Comparison of ENCODE assay signal across 7 mouse cellular contexts in genomic region chr5:90891464-90891813, GRCm38 (mm10). TPM values are rescaled to one million over a fixed set of nuclear protein-coding genes. Genes with fewer than 3 reads are reported as not detected.
DNase-seq lines count a peak whose midpoint lies in the region; ATAC-seq and TF ChIP-seq lines count a peak whose summit lies in the region.

No protein-coding gene starts in this region.

- no peak for TF ChIP-seq POLR2A in lung, adult 2 months (IDR thresholded peaks at IDR 0.05; ENCODE audit: borderline replicate concordance, extremely low read depth, low read depth, low read length)
- no peak for TF ChIP-seq POLR2A in olfactory bulb, adult 2 months (IDR thresholded peaks at IDR 0.05; ENCODE audit: insufficient read depth, low read depth, low read length)

- H3K4me2 ChIP-seq in forebrain, embryonic 12.5 days, result peak overlapping the region; percentile 86
- H3K4me2 ChIP-seq in limb, embryonic 11.5 days (ENCODE audit: low read depth, severe bottlenecking), result peak overlapping the region; percentile 70

- peak overlapping the region; percentile 47 for H3K9ac ChIP-seq in forebrain, embryonic 12.5 days
- H3K9ac ChIP-seq in limb, embryonic 11.5 days (ENCODE audit: low read length), result peak overlapping the region; percentile 51

- no peaks in the 10 kb centered on the region for H3K4me1 ChIP-seq in lung, adult 2 months (ENCODE audit: control insufficient read depth, insufficient read depth, low read length)
- H3K4me1 ChIP-seq in forebrain, embryonic 12.5 days, result peaks cover 5% of the 10 kb centered on the region
- H3K4me1 ChIP-seq in limb, embryonic 11.5 days (ENCODE audit: control insufficient read depth, insufficient read depth, low read length), result no peaks in the 10 kb centered on the region
- H3K4me1 ChIP-seq in olfactory bulb, adult 2 months (ENCODE audit: control insufficient read depth, insufficient read depth, low read length), result peaks cover 9% of the 10 kb centered on the region

- peak; percentile 42 for ATAC-seq in forebrain, embryonic 12.5 days (ENCODE audit: low FRiP score)
- ATAC-seq in limb, embryonic 11.5 days (ENCODE audit: insufficient number of reproducible peaks, low FRiP score, low TSS enrichment, low read depth), result no peak

- 28% methylated on average over 10 of the region's 10 CpGs for WGBS in lung, adult 2 months
- 24% methylated on average over 10 of the region's 10 CpGs for WGBS in forebrain, embryonic 12.5 days
- WGBS in limb, embryonic 11.5 days, result 33% methylated on average over 10 of the region's 10 CpGs
- WGBS in olfactory bulb, adult 2 months, result 26% methylated on average over 10 of the region's 10 CpGs

- no peak for DNase-seq in lung, adult 2 months
- no peak for DNase-seq in lung, postnatal 4 days
- DNase-seq in limb, embryonic 11.5 days (ENCODE audit: low spot score), result no peak
- DNase-seq in layer of hippocampus, postnatal 10 days (ENCODE audit: low spot score in 2 of 2), result no peak
- no peak for DNase-seq in ovary, postnatal 36 days (ENCODE audit: low spot score)

- peak overlapping the region; percentile 67 for H3K4me3 ChIP-seq in lung, adult 2 months (replicated peaks; ENCODE audit: extremely low read depth, low read depth, low read length)
- H3K4me3 ChIP-seq in forebrain, embryonic 12.5 days (replicated peaks), result peak overlapping the region; percentile 47
- peak overlapping the region; percentile 38 for H3K4me3 ChIP-seq in limb, embryonic 11.5 days (ENCODE audit: low read depth, low read length)
- peak overlapping the region; percentile 35 for H3K4me3 ChIP-seq in olfactory bulb, adult 2 months (ENCODE audit: insufficient read depth, low read depth, low read length)

- no peak for TF ChIP-seq CTCF in lung, adult 2 months (IDR thresholded peaks at IDR 0.05; ENCODE audit: insufficient read depth, low read length)
- no peak for TF ChIP-seq CTCF in olfactory bulb, adult 2 months (IDR thresholded peaks at IDR 0.05; ENCODE audit: insufficient read depth, low read depth, low read length)

- H3K9me3 ChIP-seq in forebrain, embryonic 12.5 days, result no peaks in the 10 kb centered on the region
- H3K9me3 ChIP-seq in limb, embryonic 11.5 days (ENCODE audit: control insufficient read depth, low read length), result no peaks in the 10 kb centered on the region

- no peak overlapping the region for H3K27ac ChIP-seq in forebrain, embryonic 12.5 days
- H3K27ac ChIP-seq in limb, embryonic 11.5 days (replicated peaks; ENCODE audit: low read depth, low read length), result no peak overlapping the region
- no peak overlapping the region for H3K27ac ChIP-seq in olfactory bulb, adult 2 months (ENCODE audit: insufficient read depth, low read depth, low read length)

- H3K36me3 ChIP-seq in forebrain, embryonic 12.5 days (replicated peaks), result no peaks in the 10 kb centered on the region
- no peaks in the 10 kb centered on the region for H3K36me3 ChIP-seq in limb, embryonic 11.5 days (ENCODE audit: control insufficient read depth, insufficient read depth, low read length)

- 0 out of 2 replicates have a peak, but pooled peaks cover 6% of the 10 kb centered on the region for H3K27me3 ChIP-seq in forebrain, embryonic 12.5 days
- no peaks in the 10 kb centered on the region for H3K27me3 ChIP-seq in limb, embryonic 11.5 days (ENCODE audit: control insufficient read depth, insufficient read depth, low read length)

RNA-seq across cellular contexts. Expression of gene Cxcl1, which starts 0.4 kb away (rescaled TPM):
- polyA plus RNA-seq in lung, adult 2 months (2012; rRNA removed), result 1.9 and 2.5 TPM in 2 replicates
- not detected in 2 replicates for polyA plus RNA-seq in forebrain, embryonic 12.5 days (2016; fragmentation: Nextera tagmentation; extraction: Ambion mirVana)
- 0.32 and 0.41 TPM in 2 replicates for polyA plus RNA-seq in limb, embryonic 11.5 days (2014; fragmentation: Nextera tagmentation; extraction: Ambion mirVana)
- not detected in 2 replicates for polyA plus RNA-seq in olfactory bulb, adult 2 months (2012; ENCODE audit: insufficient read depth, insufficient read length, low replicate concordance, missing spikeins)
- total RNA-seq in layer of hippocampus, postnatal 10 days (2021), result 1 to 10 TPM; 1.1 to 1.3 TPM

RNA-seq across cellular contexts. Expression of gene Cxcl2, which starts 12.2 kb away (rescaled TPM):
- 2.2 TPM in 2 replicates for polyA plus RNA-seq in lung, adult 2 months (2012; rRNA removed)
- polyA plus RNA-seq in forebrain, embryonic 12.5 days (2016; fragmentation: Nextera tagmentation; extraction: Ambion mirVana), result not detected in 2 replicates
- polyA plus RNA-seq in limb, embryonic 11.5 days (2014; fragmentation: Nextera tagmentation; extraction: Ambion mirVana), result not detected in 2 replicates
- not detected in 2 replicates for polyA plus RNA-seq in olfactory bulb, adult 2 months (2012; ENCODE audit: insufficient read depth, insufficient read length, low replicate concordance, missing spikeins)
- total RNA-seq in layer of hippocampus, postnatal 10 days (2021), result not detected

RNA-seq across cellular contexts. Expression of gene Mthfd2l, which starts 39.5 kb away (rescaled TPM):
- polyA plus RNA-seq in lung, adult 2 months (2012; rRNA removed), result 21.9 and 40.0 TPM in 2 replicates
- 96.0 and 100 TPM in 2 replicates for polyA plus RNA-seq in forebrain, embryonic 12.5 days (2016; fragmentation: Nextera tagmentation; extraction: Ambion mirVana)
- 67.5 and 70.0 TPM in 2 replicates for polyA plus RNA-seq in limb, embryonic 11.5 days (2014; fragmentation: Nextera tagmentation; extraction: Ambion mirVana)
- polyA plus RNA-seq in olfactory bulb, adult 2 months (2012; ENCODE audit: insufficient read depth, insufficient read length, low replicate concordance, missing spikeins), result not detected in 2 replicates
- total RNA-seq in layer of hippocampus, postnatal 10 days (2021), result 10 to 100 TPM; 17.7 to 20.9 TPM

Comparison
In these comparisons a context has a peak if more than half of its experiments do, and no peak if none do; other contexts are left out.
1. RNA of gene Mthfd2l, which starts 39.5 kb away (polyA plus RNA-seq): 96.0 to 100 TPM in forebrain, embryonic 12.5 days, 67.5 to 70.0 TPM in limb, embryonic 11.5 days and 21.9 to 40.0 TPM in lung, adult 2 months; not detected in olfactory bulb, adult 2 months; every median in the first group is over 10 times any median in the second.
2. Peak in every context shown above with its lines, with median percentiles within 50 percentile points of each other: H3K4me3 ChIP-seq.